Mouse (Mus musculus): ENCODE data around the gene Vmn1r196. TPM values are rescaled to one million over a fixed set of nuclear protein-coding genes. Genes with fewer than 3 reads are reported as not detected.
"Not testable (repeated sequence)": the region's sequence is repeated elsewhere in the genome, so short reads cannot be mapped to it uniquely, and the experiment has no call there.

Gene Vmn1r196
- polyA plus RNA-seq (2012; rRNA removed): not detected in 2 replicates

DNA sequence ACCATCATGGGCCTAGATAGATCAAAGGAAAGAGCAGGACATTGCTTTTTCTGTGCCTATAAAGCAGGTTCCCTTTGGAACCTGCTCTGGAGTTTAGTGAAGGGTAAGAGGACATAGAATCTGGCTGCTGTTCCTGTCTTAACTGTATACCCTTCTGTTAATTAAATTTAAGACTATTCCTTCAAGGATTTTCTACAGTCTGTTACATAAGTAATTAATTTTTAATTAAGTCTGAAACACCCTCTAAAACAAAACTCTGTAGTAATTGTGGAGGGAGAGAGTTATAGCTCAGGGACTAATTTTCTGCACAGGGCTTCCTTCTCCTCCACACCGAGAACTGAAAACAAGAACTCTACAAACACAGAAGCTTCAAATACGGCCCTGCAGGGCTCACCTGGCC, at the start of gene Vmn1r196:
TSS of gene Vmn1r196 (plus strand) at position 301 of the 400 bp plus-strand sequence.
- WGBS: 66% methylated on average over 2 of the region's 2 CpGs
- no peak for DNase-seq (ENCODE audit: low read depth, low spot score)

DNA sequence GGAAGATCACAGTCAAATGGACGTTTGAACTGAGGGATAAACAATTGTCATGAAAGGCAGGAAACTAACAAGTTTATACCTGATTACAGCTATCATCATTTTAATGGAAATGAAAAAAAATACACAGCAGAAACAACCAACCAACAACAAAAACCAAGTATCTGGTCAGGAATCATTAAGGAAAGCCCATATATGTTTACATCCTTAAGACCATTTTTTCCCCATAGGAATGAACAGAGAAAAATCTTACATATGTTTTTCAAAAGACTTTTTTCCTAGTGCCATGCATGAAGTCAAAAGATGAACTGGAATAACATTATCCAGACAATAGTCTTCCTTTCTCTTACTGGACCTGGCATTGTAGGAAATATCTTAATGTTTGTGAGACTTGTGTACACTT, 45.8 kb upstream of the Vmn1r196 start, which contains the start of gene Vmn1r194:
TSS of gene Vmn1r194 (plus strand) at position 301 of the 400 bp plus-strand sequence.
- no peak for DNase-seq (ENCODE audit: low read depth, low spot score)
- 32% methylated on average over 1 of the region's 1 CpGs for WGBS

DNA sequence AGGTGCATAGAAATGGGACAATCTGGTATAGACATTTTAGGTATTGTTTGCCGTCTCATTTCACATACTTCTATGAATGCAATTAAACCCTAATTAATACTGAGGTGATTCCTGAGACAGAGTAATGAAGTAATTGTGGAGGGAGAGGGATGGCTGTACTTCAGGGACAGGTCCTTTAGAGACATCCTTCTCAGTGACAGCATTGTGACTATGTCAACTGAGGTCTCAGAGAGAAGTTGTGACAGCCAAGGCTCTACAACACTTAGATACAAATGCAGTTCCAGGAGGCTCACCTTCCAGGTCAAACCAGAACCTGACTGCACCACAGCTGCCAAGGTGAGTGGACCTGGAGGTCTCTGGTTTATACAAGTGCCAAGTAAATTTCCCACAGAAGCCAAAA, 19.5 kb upstream of the Vmn1r196 start, which contains the start of gene Vmn1r195:
TSS of gene Vmn1r195 (plus strand) at position 301 of the 400 bp plus-strand sequence.
- 84% methylated on average over 1 of the region's 1 CpGs for WGBS
- not testable (repeated sequence) for DNase-seq (ENCODE audit: low read depth, low spot score)

DNA sequence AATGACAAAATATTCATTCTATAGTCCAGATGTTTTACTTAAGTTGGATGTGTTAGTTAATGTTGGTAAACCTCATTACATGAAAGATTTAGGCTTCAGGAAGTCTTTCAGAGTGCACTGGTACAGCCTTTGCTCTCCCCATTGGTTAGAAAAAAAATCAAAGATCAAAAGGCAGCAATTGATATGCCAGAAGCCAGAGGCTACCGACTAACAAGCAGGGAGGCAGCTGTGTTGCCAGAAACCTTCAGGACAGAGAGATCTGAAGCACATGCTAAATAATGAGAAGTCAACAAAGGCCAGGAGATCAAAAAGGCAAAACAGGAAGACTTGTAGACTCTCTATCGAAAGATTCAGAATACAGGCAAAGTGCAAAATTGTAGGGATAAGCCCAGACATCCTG, 18.0 kb upstream of the Vmn1r196 start:
- 50% methylated on average over 2 of the region's 2 CpGs for WGBS
- no peak for DNase-seq (ENCODE audit: low read depth, low spot score)

DNA sequence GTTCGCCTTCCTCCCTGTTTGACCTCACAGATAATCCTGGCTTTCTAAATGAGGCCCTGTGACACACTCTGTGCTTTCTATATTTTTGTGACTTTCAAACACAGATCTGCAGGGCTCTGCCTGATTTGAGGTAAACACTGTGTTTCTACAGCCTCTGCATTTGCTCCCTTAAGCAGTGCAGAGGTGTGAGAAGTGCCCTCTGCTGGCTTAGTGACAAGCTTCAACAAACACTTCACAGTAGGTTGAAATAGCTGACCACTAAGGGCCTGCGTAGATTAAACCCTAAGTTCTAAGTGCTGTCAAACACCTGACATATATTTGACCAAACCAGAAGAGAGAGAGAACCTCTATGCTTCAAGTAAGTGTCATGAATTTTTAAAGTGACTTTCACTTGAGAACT, 5.1 kb upstream of the Vmn1r196 start:
- 66% methylated on average over 2 of the region's 2 CpGs for WGBS
- no peak for DNase-seq (ENCODE audit: low read depth, low spot score)

DNA sequence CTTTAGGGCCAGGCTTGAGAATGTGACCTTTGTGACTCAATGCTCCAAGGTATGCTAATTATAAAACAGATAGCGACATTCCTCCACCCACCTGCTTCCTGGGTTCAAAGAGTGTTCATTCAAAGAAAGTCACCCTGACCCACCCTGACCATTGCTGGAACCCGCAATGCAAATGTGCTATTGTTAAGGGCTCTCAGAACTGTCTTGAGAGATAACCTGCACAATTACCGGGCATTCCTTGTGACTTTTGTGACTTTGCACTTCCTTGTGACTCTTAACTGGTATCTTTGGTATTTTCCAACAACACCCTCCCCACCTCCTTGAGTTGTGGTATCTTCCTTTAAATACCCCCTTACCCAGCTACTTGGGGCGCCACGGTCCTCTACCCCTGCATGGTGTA, 18.4 kb downstream of the Vmn1r196 start:
- not testable (repeated sequence) for DNase-seq (ENCODE audit: low read depth, low spot score)
- WGBS: 87% methylated on average over 5 of the region's 5 CpGs

DNA sequence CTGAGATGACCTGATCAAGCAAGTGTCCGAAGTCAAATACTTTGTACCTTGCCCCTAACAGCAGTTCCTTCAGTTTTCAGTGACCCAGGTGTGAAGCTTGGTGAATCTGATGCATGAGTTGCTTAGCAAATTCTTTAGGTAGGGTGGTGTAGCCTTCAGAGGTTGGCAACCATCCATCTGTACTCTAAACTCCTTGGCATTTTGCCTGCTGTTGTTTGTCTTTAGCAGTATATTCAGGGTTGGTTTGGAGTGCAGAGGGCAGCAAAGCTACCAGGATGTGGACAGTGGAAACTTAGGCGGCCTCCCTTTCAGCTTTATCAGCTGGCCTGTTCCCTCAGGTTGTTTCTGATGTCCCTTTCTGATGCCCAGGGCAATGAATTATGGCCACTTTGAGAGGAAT, 25.6 kb downstream of the Vmn1r196 start:
- 26% methylated on average over 2 of the region's 2 CpGs for WGBS
- peak; percentile 40 for DNase-seq (ENCODE audit: low read depth, low spot score)

DNA sequence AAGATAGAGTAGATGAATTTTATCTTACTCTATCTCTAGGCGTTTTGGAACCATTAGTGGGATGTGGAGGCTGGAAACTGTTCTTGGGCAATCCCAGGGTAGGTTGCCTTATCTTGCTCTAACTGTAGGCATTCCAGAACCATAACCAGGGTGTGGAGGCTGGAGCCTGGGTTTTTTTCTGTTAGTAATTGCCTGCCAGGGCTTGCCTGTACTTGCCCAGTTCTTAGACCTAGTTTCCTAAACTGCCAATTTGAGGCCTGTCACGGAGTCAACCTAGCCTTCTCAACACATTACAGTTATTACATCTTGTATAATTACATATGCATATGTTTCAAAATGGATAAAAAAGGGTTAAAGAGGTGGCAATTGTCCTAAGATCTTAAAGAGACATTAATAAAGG, 27.6 kb downstream of the Vmn1r196 start:
- DNase-seq (ENCODE audit: low read depth, low spot score): no peak
- 62% methylated on average over 2 of the region's 2 CpGs for WGBS

DNA sequence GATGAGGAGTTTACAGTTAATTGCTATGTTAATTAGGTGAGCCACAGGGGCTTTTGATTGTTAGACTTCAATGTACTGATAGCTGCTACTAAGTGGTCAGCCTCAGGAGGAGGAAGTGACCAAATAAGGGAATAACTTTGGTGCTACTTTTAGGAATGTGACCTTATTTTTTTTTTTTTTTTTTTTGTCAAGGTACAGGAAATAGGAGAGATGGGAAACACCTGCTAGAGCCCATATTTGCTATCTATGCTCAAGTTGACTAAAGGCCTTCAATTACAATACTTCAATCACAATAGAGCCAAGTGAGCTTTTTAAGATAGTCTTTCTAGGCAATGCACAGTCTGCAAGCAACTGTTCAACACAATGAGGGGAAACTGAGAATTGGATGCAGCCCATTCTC, 30.4 kb downstream of the Vmn1r196 start:
- no peak for DNase-seq (ENCODE audit: low read depth, low spot score)

DNA sequence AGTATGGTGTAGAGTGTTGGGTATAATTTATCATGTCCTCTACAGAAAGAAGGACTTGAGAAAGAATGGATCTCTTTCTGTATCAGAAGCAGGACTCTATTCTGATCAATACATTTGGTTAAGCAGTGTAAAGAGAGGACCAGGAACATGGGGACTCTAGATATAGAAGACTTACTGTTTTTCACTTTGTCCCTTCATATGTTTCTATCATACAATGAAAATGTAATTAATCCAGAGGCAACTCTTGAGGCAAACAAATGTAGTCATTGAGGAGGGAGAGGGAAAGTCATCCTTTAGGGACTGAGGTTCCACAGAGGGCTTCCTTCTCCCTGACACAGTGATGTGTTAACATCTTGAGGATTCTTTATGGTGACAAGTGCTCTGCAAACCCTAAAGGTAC, 34.6 kb downstream of the Vmn1r196 start, which contains the start of gene Vmn1r197:
TSS of gene Vmn1r197 (plus strand) at position 301 of the 400 bp plus-strand sequence.
- no peak for DNase-seq (ENCODE audit: low read depth, low spot score)

DNA sequence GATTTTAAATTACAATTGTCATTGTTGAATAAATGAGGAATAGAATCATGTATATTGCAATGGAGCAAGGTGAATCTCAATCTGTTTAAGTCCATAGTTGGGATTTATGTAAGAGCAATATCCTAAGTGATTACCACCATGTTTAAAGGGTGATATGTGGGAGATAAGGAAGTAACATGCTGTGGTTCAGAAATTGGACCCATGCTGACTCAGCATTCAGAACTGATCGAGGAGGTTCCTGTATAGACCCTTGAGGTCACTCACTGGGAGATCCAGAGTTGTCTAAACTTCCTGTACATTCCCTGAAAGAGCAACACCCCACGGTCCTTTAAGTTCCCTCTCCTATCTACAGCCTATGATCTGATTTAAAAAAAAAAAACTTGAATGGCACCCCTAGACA, 43.5 kb downstream of the Vmn1r196 start:
- WGBS: 57% methylated on average over 2 of the region's 2 CpGs
- DNase-seq (ENCODE audit: low read depth, low spot score): no peak

DNA sequence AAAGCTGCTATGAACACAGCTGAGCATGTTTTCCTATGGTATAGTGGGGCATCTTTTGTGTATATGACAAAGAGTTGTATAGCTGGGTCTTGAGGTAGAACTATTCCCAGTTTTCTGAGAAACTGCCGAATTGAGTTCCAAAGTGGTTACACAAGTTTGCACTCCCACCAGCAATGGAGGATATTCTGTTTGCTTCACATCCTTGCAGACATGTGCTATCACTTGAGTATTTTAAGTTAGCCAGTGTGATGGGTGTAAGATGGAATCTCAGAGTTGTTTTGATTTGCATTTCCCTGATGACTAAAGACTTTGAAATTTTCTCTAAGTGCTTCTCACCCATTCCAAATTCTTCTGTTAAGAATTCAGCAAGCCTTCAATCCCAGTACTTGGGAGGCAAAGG, 45.8 kb downstream of the Vmn1r196 start:
- no peak for DNase-seq (ENCODE audit: low read depth, low spot score)
- 79% methylated on average over 1 of the region's 1 CpGs for WGBS

Other genes with a start within 250 kb of the Vmn1r196 start
- gene Hist1h4i, start 248.6 kb upstream of the Vmn1r196 start, polyA plus RNA-seq (2012; rRNA removed): 14.9 and 16.6 TPM in 2 replicates
- gene Hist1h2ag, start 247.0 kb upstream of the Vmn1r196 start, polyA plus RNA-seq (2012; rRNA removed): 8.2 and 10.2 TPM in 2 replicates
- 19.3 and 26.1 TPM in 2 replicates for gene Hist1h2bj, start 246.7 kb upstream of the Vmn1r196 start, polyA plus RNA-seq (2012; rRNA removed)
- not detected in 2 replicates for gene Vmn1r188, start 205.5 kb upstream of the Vmn1r196 start, polyA plus RNA-seq (2012; rRNA removed)
- not detected in 2 replicates for gene Vmn1r189, start 184.1 kb upstream of the Vmn1r196 start, polyA plus RNA-seq (2012; rRNA removed)
- gene Vmn1r191, start 106.0 kb upstream of the Vmn1r196 start, polyA plus RNA-seq (2012; rRNA removed): not detected in 2 replicates
- gene Vmn1r192, start 98.8 kb upstream of the Vmn1r196 start, polyA plus RNA-seq (2012; rRNA removed): not detected in 2 replicates
- not detected in 2 replicates for gene Vmn1r193, start 66.8 kb upstream of the Vmn1r196 start, polyA plus RNA-seq (2012; rRNA removed)
- gene Vmn1r194, start 45.7 kb upstream of the Vmn1r196 start, polyA plus RNA-seq (2012; rRNA removed): not detected in 2 replicates
- not detected in 2 replicates for gene Vmn1r195, start 19.4 kb upstream of the Vmn1r196 start, polyA plus RNA-seq (2012; rRNA removed)
- gene Vmn1r197, start 34.7 kb downstream of the Vmn1r196 start, polyA plus RNA-seq (2012; rRNA removed): not detected in 2 replicates
- 0.02 TPM in 1 of 2 replicates, not detected in the other for gene Vmn1r198, start 60.4 kb downstream of the Vmn1r196 start, polyA plus RNA-seq (2012; rRNA removed)
- gene Vmn1r199, start 89.9 kb downstream of the Vmn1r196 start, polyA plus RNA-seq (2012; rRNA removed): not detected in 2 replicates
- not detected in 2 replicates for gene Vmn1r200, start 100.5 kb downstream of the Vmn1r196 start, polyA plus RNA-seq (2012; rRNA removed)
- not detected in 2 replicates for gene Vmn1r201, start 182.0 kb downstream of the Vmn1r196 start, polyA plus RNA-seq (2012; rRNA removed)
- gene Vmn1r202, start 215.5 kb downstream of the Vmn1r196 start, polyA plus RNA-seq (2012; rRNA removed): not detected in 2 replicates
- not detected in 2 replicates for gene Vmn1r203, start 228.2 kb downstream of the Vmn1r196 start, polyA plus RNA-seq (2012; rRNA removed)

Data from large intestine, adult 2 months (tissue).